Mouse (Mus musculus) neural tube, embryonic 13.5 days (tissue): ENCODE data around the gene Tent4b. TPM values are rescaled to one million over a fixed set of nuclear protein-coding genes. Genes with fewer than 3 reads are reported as not detected.

ENCODE experiments used
- ATAC-seq: fragments of 200-750 bp; cut with Nextera tagmentation; 2 replicates; pipeline ENCODE4 v1.8.0; 2017; ENCODE audit warnings: low read depth, mild to moderate bottlenecking, moderate TSS enrichment, moderate library complexity
- H3K27ac ChIP-seq: fragments of 300-500 bp; sonication (generic); replicated peaks from 2 replicates; pipeline ENCODE4 v1.5.1; 2015; ENCODE audit warnings: moderate library complexity, mild to moderate bottlenecking, inconsistent platforms
- H3K27me3 ChIP-seq: fragments of 300-500 bp; sonication (generic); 2 replicates; pipeline ENCODE4 v1.6.1; 2015; ENCODE audit warnings: mild to moderate bottlenecking, inconsistent platforms
- H3K36me3 ChIP-seq: fragments of 300-500 bp; sonication (generic); 2 replicates; pipeline ENCODE4 v1.6.1; 2015; ENCODE audit warnings: mild to moderate bottlenecking, inconsistent platforms
- H3K4me1 ChIP-seq: fragments of 300-500 bp; sonication (generic); replicated peaks from 2 replicates; pipeline ENCODE4 v1.6.1; 2015; ENCODE audit warnings: inconsistent platforms
- H3K4me2 ChIP-seq: fragments of 300-500 bp; sonication (generic); 2 replicates; pipeline ENCODE4 v1.6.1; 2015; ENCODE audit warnings: inconsistent platforms, mild to moderate bottlenecking, moderate library complexity
- H3K4me3 ChIP-seq: fragments of 300-500 bp; sonication (generic); 2 replicates; pipeline ENCODE4 v1.5.1; 2015; ENCODE audit warnings: mild to moderate bottlenecking, inconsistent platforms
- H3K9ac ChIP-seq: fragments of 300-500 bp; sonication (generic); 2 replicates; pipeline ENCODE4 v1.6.1; 2015; ENCODE audit warnings: moderate library complexity, mild to moderate bottlenecking, inconsistent platforms
- H3K9me3 ChIP-seq: fragments of 300-500 bp; sonication (generic); 2 replicates; pipeline ENCODE4 v1.6.1; 2016; ENCODE audit warnings: inconsistent platforms
- WGBS: fragments of 180-500 bp; shearing (Covaris S2); methylation state at CpG from one replicate; pipeline ENCODE4 v1.1.7; 2015; 5-methylcytosine and 5-hydroxymethylcytosine counted together
- polyA plus RNA-seq: library from polyadenylated mRNA; unstranded; fragments of >200 nt; fragmentation: Nextera tagmentation; extraction: Ambion mirVana; gene quantifications from 2 replicates; pipeline ENCODE4 v1.2.1, GENCODE M21; 2015

Gene Tent4b
- polyA plus RNA-seq, 1 experiment from 2014 or later: 10.0 TPM

GRCm38 (mm10) chr8:88297976-88298732 lies 99.1 kb downstream of the Tent4b start:
- Histone ChIP-seq H3K4me3 (no peak overlapping the region), H3K27me3 (no peaks in the 10 kb centered on the region), H3K9me3 (no peaks in the 10 kb centered on the region), H3K9ac (no peak overlapping the region), H3K4me2 (no peak overlapping the region), H3K27ac (no peak overlapping the region), H3K4me1 (peaks cover 12% of the 10 kb centered on the region; the same call in 1 of the 2 replicates), H3K36me3 (no peaks in the 10 kb centered on the region)
- WGBS: 60% methylated on average over 12 of the region's 12 CpGs
- ATAC-seq: no peak

GRCm38 (mm10) chr8:88298733-88299103 lies 99.7 kb downstream of the Tent4b start:
- no peak for ATAC-seq
- Histone ChIP-seq H3K4me1 (peaks cover 12% of the 10 kb centered on the region; the same call in 1 of the 2 replicates), H3K36me3 (no peaks in the 10 kb centered on the region), H3K27ac (no peak overlapping the region), H3K9me3 (no peaks in the 10 kb centered on the region), H3K4me2 (no peak overlapping the region), H3K4me3 (no peak overlapping the region), H3K9ac (no peak overlapping the region), H3K27me3 (no peaks in the 10 kb centered on the region)
- WGBS: 88% methylated on average over 10 of the region's 10 CpGs

- no peak overlapping the region for H3K9ac ChIP-seq
- no peak overlapping the region for H3K27ac ChIP-seq
- H3K27me3 ChIP-seq: no peaks in the 10 kb centered on the region
- H3K4me3 ChIP-seq: no peak overlapping the region
- peaks cover 12% of the 10 kb centered on the region; the same call in 1 of the 2 replicates for H3K4me1 ChIP-seq
- no peak overlapping the region for H3K4me2 ChIP-seq
- no peaks in the 10 kb centered on the region for H3K36me3 ChIP-seq
- WGBS: 79% methylated on average over 10 of the region's 10 CpGs
- ATAC-seq: no peak
- H3K9me3 ChIP-seq: no peaks in the 10 kb centered on the region
Measured at GRCm38 (mm10) chr8:88299907-88300603, 101.0 kb downstream of the Tent4b start.

GRCm38 (mm10) chr8:88301589-88302437 lies 102.8 kb downstream of the Tent4b start:
- Histone ChIP-seq H3K4me1 (peaks cover 12% of the 10 kb centered on the region; the same call in 1 of the 2 replicates), H3K4me3 (no peak overlapping the region), H3K27ac (peak overlapping the region; percentile 7; the same call in 1 of the 2 replicates), H3K27me3 (no peaks in the 10 kb centered on the region), H3K9me3 (no peaks in the 10 kb centered on the region), H3K36me3 (no peaks in the 10 kb centered on the region), H3K9ac (no peak overlapping the region), H3K4me2 (no peak overlapping the region)
- WGBS: 48% methylated on average over 15 of the region's 15 CpGs
- ATAC-seq: no peak; the same call in 1 of the 2 replicates

GRCm38 (mm10) chr8:88305814-88306213 lies 106.8 kb downstream of the Tent4b start:
- Histone ChIP-seq H3K4me1 (peaks cover 12% of the 10 kb centered on the region; the same call in 1 of the 2 replicates), H3K27ac (no peak overlapping the region), H3K4me3 (no peak overlapping the region), H3K9me3 (no peaks in the 10 kb centered on the region), H3K27me3 (no peaks in the 10 kb centered on the region), H3K9ac (no peak overlapping the region), H3K36me3 (no peaks in the 10 kb centered on the region), H3K4me2 (no peak overlapping the region)
- WGBS: 91% methylated on average over 4 of the region's 4 CpGs
- ATAC-seq: no peak

- H3K4me3 ChIP-seq: no peak overlapping the region
- H3K27ac ChIP-seq: no peak overlapping the region
- H3K27me3 ChIP-seq: no peaks in the 10 kb centered on the region
- no peaks in the 10 kb centered on the region for H3K9me3 ChIP-seq
- 69% methylated on average over 14 of the region's 14 CpGs for WGBS
- peaks cover 8% of the 10 kb centered on the region; the same call in 1 of the 2 replicates for H3K4me1 ChIP-seq
- H3K4me2 ChIP-seq: no peak overlapping the region
- no peak for ATAC-seq
- no peak overlapping the region for H3K9ac ChIP-seq
- no peaks in the 10 kb centered on the region for H3K36me3 ChIP-seq
Measured at GRCm38 (mm10) chr8:88306511-88306910, 107.5 kb downstream of the Tent4b start.

- Histone ChIP-seq H3K9me3 (no peaks in the 10 kb centered on the region), H3K27ac (no peak overlapping the region), H3K9ac (no peak overlapping the region), H3K36me3 (no peaks in the 10 kb centered on the region), H3K4me1 (no peaks in the 10 kb centered on the region), H3K4me3 (no peak overlapping the region), H3K4me2 (no peak overlapping the region), H3K27me3 (no peaks in the 10 kb centered on the region)
- WGBS: 86% methylated on average over 4 of the region's 4 CpGs
- no peak for ATAC-seq
Measured at GRCm38 (mm10) chr8:88307736-88308135, 108.7 kb downstream of the Tent4b start.

Other genes with a start within 250 kb of the Tent4b start
- gene Zfp423, start 239.6 kb upstream of the Tent4b start, polyA plus RNA-seq: 35.5 and 57.9 TPM in 2 replicates
- 46.5 and 52.0 TPM in 2 replicates for gene Cnep1r1, start 80.4 kb upstream of the Tent4b start, polyA plus RNA-seq
- 36.2 and 41.8 TPM in 2 replicates for gene Heatr3, start 61.4 kb upstream of the Tent4b start, polyA plus RNA-seq
- 2.5 and 3.2 TPM in 2 replicates for gene Adcy7, start 73.2 kb downstream of the Tent4b start, polyA plus RNA-seq
- gene Brd7, start 163.0 kb downstream of the Tent4b start, polyA plus RNA-seq: 68.2 and 72.0 TPM in 2 replicates